In the genomic region with DNA sequence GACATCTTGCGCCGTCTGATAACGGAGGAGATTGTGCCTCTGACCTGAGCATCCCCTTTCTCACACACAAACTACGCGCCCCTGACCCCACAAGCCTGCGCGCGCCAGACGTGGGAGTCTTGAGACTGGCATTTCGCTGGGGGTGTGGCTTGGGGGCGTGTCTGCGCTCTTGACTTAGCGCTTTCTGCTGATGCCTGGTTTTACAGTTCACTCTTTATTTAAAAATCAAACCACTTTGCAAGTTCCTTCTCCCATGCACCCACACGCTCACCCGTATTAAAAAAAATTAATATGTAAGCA, we compare ENCODE assay signal across 8 mouse cellular contexts. TPM values are rescaled to one million over a fixed set of nuclear protein-coding genes. Genes with fewer than 3 reads are reported as not detected.
DNase-seq lines count a peak whose midpoint lies in the region; ATAC-seq and TF ChIP-seq lines count a peak whose summit lies in the region.
"Not testable (repeated sequence)": the region's sequence is repeated elsewhere in the genome, so short reads cannot be mapped to it uniquely, and the experiment has no call there.

No protein-coding gene starts in this region.

- H3K4me2 ChIP-seq in embryonic facial prominence, embryonic 14.5 days (ENCODE audit: low read depth, low read length): peak overlapping the region; percentile 52
- H3K4me2 ChIP-seq in heart, embryonic 13.5 days: peak overlapping the region; percentile 68
- H3K4me2 ChIP-seq in limb, embryonic 14.5 days (replicated peaks; ENCODE audit: low read depth, low read length, severe bottlenecking): peak overlapping the region; percentile 46

- H3K27me3 ChIP-seq in embryonic facial prominence, embryonic 14.5 days (replicated peaks; ENCODE audit: control insufficient read depth, insufficient read depth, low read length); heart, embryonic 13.5 days (replicated peaks); limb, embryonic 14.5 days (ENCODE audit: control insufficient read depth, insufficient read depth, low read length): not testable (repeated sequence)

- ATAC-seq in embryonic facial prominence, embryonic 14.5 days (ENCODE audit: low read depth): peak; percentile 65
- ATAC-seq in heart, embryonic 13.5 days (ENCODE audit: extremely low read depth, insufficient number of reproducible peaks, low FRiP score, low TSS enrichment): peak; percentile 21; the same call in 1 of the 2 replicates
- peak; percentile 74 for ATAC-seq in limb, embryonic 14.5 days (ENCODE audit: low FRiP score, low read depth)
- peak; percentile 65 for ATAC-seq in megakaryocyte-erythroid progenitor cell, adult 5-6 weeks (replicated peaks; ENCODE audit: low FRiP score, low TSS enrichment, poor library complexity, severe bottlenecking)

- peak overlapping the region; percentile 34 for H3K4me3 ChIP-seq in embryonic facial prominence, embryonic 14.5 days (ENCODE audit: low read depth, low read length)
- H3K4me3 ChIP-seq in heart, embryonic 13.5 days: peak overlapping the region; percentile 53
- H3K4me3 ChIP-seq in limb, embryonic 14.5 days (replicated peaks; ENCODE audit: low read length): peak overlapping the region; percentile 34

- TF ChIP-seq POLR2A in limb, embryonic 14.5 days (IDR thresholded peaks at IDR 0.05; ENCODE audit: borderline replicate concordance, extremely low read depth, insufficient read depth, insufficient read length): not testable (repeated sequence)

- not testable (repeated sequence) for H3K4me1 ChIP-seq in embryonic facial prominence, embryonic 14.5 days (ENCODE audit: control insufficient read depth, insufficient read depth, low read length); heart, embryonic 13.5 days; limb, embryonic 14.5 days (ENCODE audit: control insufficient read depth, insufficient read depth, low read length)

- not testable (repeated sequence) for H3K9ac ChIP-seq in embryonic facial prominence, embryonic 14.5 days (ENCODE audit: low read depth, low read length); heart, embryonic 13.5 days; limb, embryonic 14.5 days (ENCODE audit: low read depth, low read length, severe bottlenecking)

- not testable (repeated sequence) for H3K36me3 ChIP-seq in embryonic facial prominence, embryonic 14.5 days (ENCODE audit: control insufficient read depth, insufficient read depth, low read length); heart, embryonic 13.5 days; limb, embryonic 14.5 days (ENCODE audit: control insufficient read depth, insufficient read depth, low read length)

- H3K27ac ChIP-seq in embryonic facial prominence, embryonic 14.5 days (replicated peaks; ENCODE audit: low read depth, low read length); heart, embryonic 13.5 days (replicated peaks); limb, embryonic 14.5 days (replicated peaks; ENCODE audit: low read depth, low read length): not testable (repeated sequence)

- not testable (repeated sequence) for H3K9me3 ChIP-seq in embryonic facial prominence, embryonic 14.5 days (ENCODE audit: control insufficient read depth, low read length); heart, embryonic 13.5 days; limb, embryonic 14.5 days (ENCODE audit: control insufficient read depth, low read length)

- WGBS in embryonic facial prominence, embryonic 14.5 days: under 1% methylated on average over 12 of the region's 15 CpGs
- WGBS in heart, embryonic 13.5 days: under 1% methylated on average over 15 of the region's 15 CpGs
- WGBS in limb, embryonic 14.5 days: under 1% methylated on average over 12 of the region's 15 CpGs

- peak; percentile 58 for DNase-seq in 3T3-L1 (ENCODE audit: low read depth, low spot score)
- DNase-seq in adrenal gland, postnatal 25 days: peak; percentile 20
- peak; percentile 67 for DNase-seq in embryonic facial prominence, embryonic 14.5 days (ENCODE audit: low spot score)
- DNase-seq in kidney, adult 11 months: peak; percentile 65
- peak; percentile 42 for DNase-seq in limb, embryonic 14.5 days (ENCODE audit: low spot score)
- DNase-seq in retina, embryonic 14.5 days (ENCODE audit: low spot score): peak; percentile 68

RNA-seq across cellular contexts. Expression of gene Gpr137b, which starts 0.2 kb away (rescaled TPM):
- 32.2 and 36.4 TPM in 2 replicates for total RNA-seq in adrenal gland, postnatal 25 days (2021)
- 11.6 and 12.0 TPM in 2 replicates for polyA plus RNA-seq in embryonic facial prominence, embryonic 14.5 days (2014; fragmentation: Nextera tagmentation; extraction: Ambion mirVana)
- 10.0 and 11.0 TPM in 2 replicates for polyA plus RNA-seq in heart, embryonic 13.5 days (2015; fragmentation: Nextera tagmentation; extraction: Ambion mirVana)
- polyA plus RNA-seq in limb, embryonic 14.5 days (2012; rRNA removed): 14.8 and 14.9 TPM in 2 replicates
- 11.0 and 11.7 TPM in 2 replicates for polyA plus RNA-seq in limb, embryonic 14.5 days (2014; fragmentation: Nextera tagmentation; extraction: Ambion mirVana)
- total RNA-seq in megakaryocyte-erythroid progenitor cell, adult 5-6 weeks (2014; fragmentation: Nextera tagmentation): 0.09 TPM in 1 of 2 replicates, not detected in the other
- not detected in 2 replicates for total RNA-seq in megakaryocyte-erythroid progenitor cell, adult 5-6 weeks (2017)

RNA-seq across cellular contexts. Expression of gene Nid1, which starts 43.3 kb away (rescaled TPM):
- 73.5 and 77.4 TPM in 2 replicates for total RNA-seq in adrenal gland, postnatal 25 days (2021)
- 137 and 142 TPM in 2 replicates for polyA plus RNA-seq in embryonic facial prominence, embryonic 14.5 days (2014; fragmentation: Nextera tagmentation; extraction: Ambion mirVana)
- polyA plus RNA-seq in heart, embryonic 13.5 days (2015; fragmentation: Nextera tagmentation; extraction: Ambion mirVana): 61.3 and 70.8 TPM in 2 replicates
- polyA plus RNA-seq in limb, embryonic 14.5 days (2012; rRNA removed): 143 and 145 TPM in 2 replicates
- polyA plus RNA-seq in limb, embryonic 14.5 days (2014; fragmentation: Nextera tagmentation; extraction: Ambion mirVana): 104 and 108 TPM in 2 replicates
- not detected in 2 replicates for total RNA-seq in megakaryocyte-erythroid progenitor cell, adult 5-6 weeks (2014; fragmentation: Nextera tagmentation)
- not detected in 2 replicates for total RNA-seq in megakaryocyte-erythroid progenitor cell, adult 5-6 weeks (2017)

Comparison
In these comparisons a context has a peak if more than half of its experiments do, and no peak if none do; other contexts are left out.
1. ATAC-seq: peak in every context shown above with its lines; median percentile 74 in limb, embryonic 14.5 days; 65 in embryonic facial prominence, embryonic 14.5 days; 65 in megakaryocyte-erythroid progenitor cell, adult 5-6 weeks; 21 in heart, embryonic 13.5 days.